20 mouse cellular contexts compared by ENCODE assay signal in the genomic region with DNA sequence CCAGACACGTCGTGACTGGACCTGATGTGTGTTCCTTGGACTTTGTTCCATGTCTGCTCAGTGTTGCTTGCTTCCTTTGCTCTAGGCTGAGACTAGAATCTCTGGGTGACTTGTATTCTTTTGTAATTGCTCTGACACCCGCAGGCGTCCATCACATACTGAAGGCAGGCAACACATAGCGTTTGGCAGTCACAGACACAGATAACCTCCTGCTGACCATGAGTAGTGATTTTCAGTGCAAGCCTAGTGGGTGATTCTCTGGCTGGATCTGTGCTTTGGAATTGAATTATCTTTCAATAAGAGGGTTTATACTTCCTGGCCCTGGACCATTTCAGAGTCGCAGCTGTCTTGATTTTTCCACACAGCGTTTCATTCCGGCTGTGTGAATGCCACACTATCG.
DNase-seq lines count a peak whose midpoint lies in the region; ATAC-seq lines count a peak whose summit lies in the region.
"Had no signal": no experiment of that assay in that cellular context is flagged by ENCODE, and none has a peak within 500 bp of the region (broad histone marks: within the 10 kb centered on the region; RNA-seq: fewer than 3 reads in every experiment).

No protein-coding gene starts in this region.

- H3K4me2 ChIP-seq in kidney, embryonic 15.5 days = no peak overlapping the region
- H3K4me2 ChIP-seq in lung, embryonic 16.5 days (ENCODE audit: low read depth, low read length) = no peak overlapping the region
- no peak overlapping the region for H3K4me2 ChIP-seq in hindbrain, embryonic 12.5 days (replicated peaks)
- H3K4me2 ChIP-seq: embryonic facial prominence, embryonic 12.5 days; hindbrain, embryonic 15.5 days; liver, embryonic 13.5 days; midbrain, embryonic 11.5 days; neural tube, embryonic 12.5 days had no signal

- no peaks in the 10 kb centered on the region for H3K27me3 ChIP-seq in heart, embryonic 10.5 days (ENCODE audit: insufficient read depth, poor library complexity, severe bottlenecking)
- no peaks in the 10 kb centered on the region for H3K27me3 ChIP-seq in kidney, embryonic 15.5 days
- H3K27me3 ChIP-seq in lung, embryonic 16.5 days (ENCODE audit: control insufficient read depth, insufficient read depth, low read depth, low read length) = no peaks in the 10 kb centered on the region
- H3K27me3 ChIP-seq in hindbrain, embryonic 12.5 days = no peaks in the 10 kb centered on the region
- H3K27me3 ChIP-seq: embryonic facial prominence, embryonic 12.5 days; hindbrain, embryonic 15.5 days; liver, embryonic 13.5 days; neural tube, embryonic 12.5 days had no signal

- no peak for ATAC-seq in kidney, embryonic 15.5 days (replicated peaks; ENCODE audit: low FRiP score)
- ATAC-seq in lung, embryonic 16.5 days (ENCODE audit: low read depth) = peak; percentile 18; the same call in 1 of the 2 replicates
- no peak for ATAC-seq in hindbrain, embryonic 12.5 days (ENCODE audit: low FRiP score)
- ATAC-seq: forebrain, postnatal 0 days had no signal

- intact Hi-C loops in heart, postnatal 25 days (cut with DNase I) = no loop called here

- DNase-seq in heart, embryonic 10.5 days (ENCODE audit: low spot score) = no peak
- DNase-seq in heart, postnatal 25 days (ENCODE audit: low spot score) = no peak
- DNase-seq in kidney, adult 11 months = no peak
- no peak for DNase-seq in lung, postnatal 10 days
- DNase-seq in kidney, postnatal 14 days = peak; percentile 14
- DNase-seq: adrenal gland, postnatal 14 days; B cell, adult 2 months; cerebellum, adult 2 months; forebrain, postnatal 0 days; gastrocnemius, adult 2 months; liver, embryonic 13.5 days; right cerebral cortex, postnatal 14 days had no signal

- 41% methylated on average over 9 of the region's 9 CpGs for WGBS in heart, embryonic 10.5 days
- WGBS in kidney, embryonic 15.5 days = 62% methylated on average over 9 of the region's 9 CpGs
- WGBS in lung, embryonic 16.5 days = 19% methylated on average over 9 of the region's 9 CpGs
- 70% methylated on average over 9 of the region's 9 CpGs for WGBS in hindbrain, embryonic 12.5 days

- H3K9ac ChIP-seq in kidney, embryonic 15.5 days = no peak overlapping the region
- no peak overlapping the region for H3K9ac ChIP-seq in lung, embryonic 16.5 days (ENCODE audit: low read length)
- H3K9ac ChIP-seq in hindbrain, embryonic 12.5 days = no peak overlapping the region
- H3K9ac ChIP-seq: embryonic facial prominence, embryonic 12.5 days; forebrain, postnatal 0 days; hindbrain, embryonic 15.5 days; liver, embryonic 13.5 days; neural tube, embryonic 12.5 days had no signal

- H3K9me3 ChIP-seq in heart, embryonic 10.5 days = no peaks in the 10 kb centered on the region
- no peaks in the 10 kb centered on the region for H3K9me3 ChIP-seq in kidney, embryonic 15.5 days (replicated peaks)
- no peaks in the 10 kb centered on the region for H3K9me3 ChIP-seq in lung, embryonic 16.5 days (ENCODE audit: control insufficient read depth, low read length)
- no peaks in the 10 kb centered on the region for H3K9me3 ChIP-seq in hindbrain, embryonic 12.5 days (replicated peaks)
- H3K9me3 ChIP-seq: embryonic facial prominence, embryonic 12.5 days; hindbrain, embryonic 15.5 days; liver, embryonic 13.5 days; neural tube, embryonic 12.5 days had no signal

- H3K4me3 ChIP-seq in heart, embryonic 10.5 days = no peak overlapping the region
- H3K4me3 ChIP-seq in kidney, embryonic 15.5 days (replicated peaks) = no peak overlapping the region
- H3K4me3 ChIP-seq in lung, embryonic 16.5 days (ENCODE audit: low read length) = no peak overlapping the region
- H3K4me3 ChIP-seq in hindbrain, embryonic 12.5 days = no peak overlapping the region
- H3K4me3 ChIP-seq: embryonic facial prominence, embryonic 12.5 days; gastrocnemius, adult 2 months; hindbrain, embryonic 15.5 days; liver, embryonic 13.5 days; neural tube, embryonic 12.5 days had no signal

- H3K27ac ChIP-seq in heart, embryonic 10.5 days = peak overlapping the region; percentile 59; the same call in 1 of the 2 replicates
- peak overlapping the region; percentile 72 for H3K27ac ChIP-seq in kidney, embryonic 15.5 days
- peak overlapping the region; percentile 68 for H3K27ac ChIP-seq in lung, embryonic 16.5 days (ENCODE audit: low read length)
- H3K27ac ChIP-seq in hindbrain, embryonic 12.5 days = no peak overlapping the region
- H3K27ac ChIP-seq: embryonic facial prominence, embryonic 12.5 days; gastrocnemius, adult 2 months; hindbrain, embryonic 15.5 days; liver, embryonic 13.5 days; macrophage; neural tube, embryonic 12.5 days had no signal

- H3K36me3 ChIP-seq in heart, embryonic 10.5 days = no peaks in the 10 kb centered on the region
- H3K36me3 ChIP-seq in kidney, embryonic 15.5 days = no peaks in the 10 kb centered on the region
- no peaks in the 10 kb centered on the region for H3K36me3 ChIP-seq in lung, embryonic 16.5 days (ENCODE audit: control insufficient read depth, insufficient read depth, low read length)
- H3K36me3 ChIP-seq in hindbrain, embryonic 12.5 days = no peaks in the 10 kb centered on the region
- H3K36me3 ChIP-seq: embryonic facial prominence, embryonic 12.5 days; hindbrain, embryonic 15.5 days; liver, embryonic 13.5 days; neural tube, embryonic 12.5 days had no signal

- H3K4me1 ChIP-seq in heart, embryonic 10.5 days = peaks cover 15% of the 10 kb centered on the region
- 0 out of 2 replicates have a peak, but pooled peaks cover 10% of the 10 kb centered on the region for H3K4me1 ChIP-seq in kidney, embryonic 15.5 days
- H3K4me1 ChIP-seq in lung, embryonic 16.5 days (replicated peaks; ENCODE audit: control insufficient read depth, insufficient read depth, low read length) = peaks cover 20% of the 10 kb centered on the region
- H3K4me1 ChIP-seq in hindbrain, embryonic 12.5 days = no peaks in the 10 kb centered on the region
- H3K4me1 ChIP-seq: embryonic facial prominence, embryonic 12.5 days; hindbrain, embryonic 15.5 days; neural tube, embryonic 12.5 days had no signal
